Mouse (Mus musculus) stomach, postnatal 0 days (tissue): ENCODE results near the gene Fmn2. TPM values are rescaled to one million over a fixed set of nuclear protein-coding genes. Genes with fewer than 3 reads are reported as not detected.

Experiments used
- ATAC-seq: fragments of 200-750 bp; cut with Nextera tagmentation; 2 replicates; pipeline ENCODE4 v1.8.0; 2017; ENCODE audit not compliant: low FRiP score, low TSS enrichment
- DNase-seq: peaks from one replicate; pipeline ENCODE4 v3.0.0-alpha.2; 2016; ENCODE audit warnings: low spot score
- H3K27ac ChIP-seq: fragments of 300-500 bp; sonication (generic); replicated peaks from 2 replicates; pipeline ENCODE4 v1.5.1; 2014; ENCODE audit warnings: mild to moderate bottlenecking, control low read depth
- H3K27me3 ChIP-seq: fragments of 300-500 bp; sonication (generic); 2 replicates; pipeline ENCODE4 v1.6.1; 2014; ENCODE audit warnings: low read length; ENCODE audit not compliant: control insufficient read depth, insufficient read depth
- H3K36me3 ChIP-seq: fragments of 300-500 bp; sonication (generic); 2 replicates; pipeline ENCODE4 v1.6.1; 2014; ENCODE audit warnings: low read length, mixed read lengths; ENCODE audit not compliant: control insufficient read depth, insufficient read depth
- H3K4me1 ChIP-seq: fragments of 300-500 bp; sonication (generic); replicated peaks from 2 replicates; pipeline ENCODE4 v1.6.1; 2014; ENCODE audit warnings: antibody characterized with exemption; ENCODE audit not compliant: control insufficient read depth, insufficient read depth
- H3K4me2 ChIP-seq: fragments of 300-500 bp; sonication (generic); replicated peaks from 2 replicates; pipeline ENCODE4 v1.6.1; 2014; ENCODE audit warnings: low read depth, mild to moderate bottlenecking, control low read depth, moderate library complexity
- H3K4me3 ChIP-seq: fragments of 300-500 bp; sonication (generic); 2 replicates; pipeline ENCODE4 v1.5.1; 2014; ENCODE audit warnings: low read depth, low read length, control low read depth
- H3K9ac ChIP-seq: fragments of 300-500 bp; sonication (generic); 2 replicates; pipeline ENCODE4 v1.6.1; 2014; ENCODE audit warnings: mild to moderate bottlenecking, low read length, control low read depth, mixed read lengths
- H3K9me3 ChIP-seq: fragments of 300-500 bp; sonication (generic); 2 replicates; pipeline ENCODE4 v1.6.1; 2016; ENCODE audit warnings: low read length; ENCODE audit not compliant: control insufficient read depth
- CTCF ChIP-seq: IDR thresholded peaks from 2 replicates; pipeline ENCODE4 v1.5.1; 2016; ENCODE audit warnings: antibody characterized with exemption, low read depth, mild to moderate bottlenecking, moderate library complexity
- EP300 ChIP-seq: optimal IDR thresholded peaks from 2 replicates; pipeline ENCODE3; 2016; ENCODE audit warnings: antibody characterized with exemption
- WGBS: fragments of 180-500 bp; shearing (Covaris S2); extraction: QIAGEN DNeasy Blood & Tissue Kit; methylation state at CpG from one replicate; pipeline ENCODE4 v1.1.7; 2014; 5-methylcytosine and 5-hydroxymethylcytosine counted together
- polyA plus RNA-seq: library from polyadenylated mRNA; unstranded; fragments of >200 nt; fragmentation: Nextera tagmentation; extraction: Ambion mirVana; gene quantifications from 2 replicates; pipeline ENCODE4 v1.2.1, GENCODE M21; 2015

Fmn2 gene
- polyA plus RNA-seq, 1 experiment from 2014 or later, result 0.67 TPM

GRCm38 (mm10) chr1:174836861-174837260, 335.2 kb downstream of the Fmn2 start:
- Histone ChIP-seq H3K4me2 (no peak overlapping the region), H3K27me3 (no peaks in the 10 kb centered on the region), H3K4me3 (no peak overlapping the region), H3K27ac (no peak overlapping the region), H3K36me3 (no peaks in the 10 kb centered on the region), H3K9me3 (no peaks in the 10 kb centered on the region), H3K4me1 (no peaks in the 10 kb centered on the region), H3K9ac (no peak overlapping the region)
- DNase-seq, result no peak
- no peak for TF ChIP-seq EP300
- no peak for TF ChIP-seq CTCF
- 92% methylated on average over 23 of the region's 23 CpGs for WGBS
- ATAC-seq, result no peak

- ATAC-seq, result no peak
- 85% methylated on average over 6 of the region's 6 CpGs for WGBS
Observed at GRCm38 (mm10) chr1:174844786-174845185, 343.2 kb downstream of the Fmn2 start.

GRCm38 (mm10) chr1:174856188-174856587, 354.6 kb downstream of the Fmn2 start:
- 34% methylated on average over 2 of the region's 2 CpGs for WGBS
- TF ChIP-seq CTCF (no peak), EP300 (no peak)
- Histone ChIP-seq H3K9me3 (no peaks in the 10 kb centered on the region), H3K4me2 (no peak overlapping the region), H3K4me3 (no peak overlapping the region), H3K27me3 (no peaks in the 10 kb centered on the region), H3K9ac (no peak overlapping the region), H3K4me1 (no peaks in the 10 kb centered on the region), H3K27ac (no peak overlapping the region), H3K36me3 (no peaks in the 10 kb centered on the region)
- no peak for DNase-seq
- ATAC-seq, result no peak

More at GRCm38 (mm10) chr1:174844786-174845185, 343.2 kb downstream of the Fmn2 start:
- TF ChIP-seq CTCF (no peak), EP300 (no peak)
- H3K27ac ChIP-seq, result no peak overlapping the region
- H3K9ac ChIP-seq, result no peak overlapping the region
- H3K4me1 ChIP-seq, result no peaks in the 10 kb centered on the region
- no peak overlapping the region for H3K4me2 ChIP-seq
- no peaks in the 10 kb centered on the region for H3K9me3 ChIP-seq
- no peaks in the 10 kb centered on the region for H3K27me3 ChIP-seq
- no peak for DNase-seq
- H3K4me3 ChIP-seq, result no peak overlapping the region
- H3K36me3 ChIP-seq, result no peaks in the 10 kb centered on the region

- TF ChIP-seq EP300, result no peak
- TF ChIP-seq CTCF, result no peak
- DNase-seq, result no peak
- Histone ChIP-seq H3K4me2 (no peak overlapping the region), H3K4me3 (no peak overlapping the region), H3K27me3 (no peaks in the 10 kb centered on the region), H3K27ac (no peak overlapping the region), H3K36me3 (no peaks in the 10 kb centered on the region), H3K9me3 (no peaks in the 10 kb centered on the region), H3K9ac (no peak overlapping the region), H3K4me1 (no peaks in the 10 kb centered on the region)
- ATAC-seq, result no peak
- WGBS, result 69% methylated on average over 10 of the region's 10 CpGs
Observed at GRCm38 (mm10) chr1:174860407-174861118, 358.9 kb downstream of the Fmn2 start.

Other genes starting within 250 kb of the Fmn2 start
- not detected in 2 replicates for gene Olfr419, start 249.8 kb upstream of the Fmn2 start, polyA plus RNA-seq
- not detected in 2 replicates for gene Mptx1, start 171.3 kb upstream of the Fmn2 start, polyA plus RNA-seq
- gene Olfr417, start 136.7 kb upstream of the Fmn2 start, polyA plus RNA-seq, result not detected in 2 replicates
- gene Olfr248, start 110.8 kb upstream of the Fmn2 start, polyA plus RNA-seq, result not detected in 2 replicates
- gene Olfr414, start 77.8 kb upstream of the Fmn2 start, polyA plus RNA-seq, result not detected in 2 replicates
- 0.05 TPM in 1 of 2 replicates, not detected in the other for gene Olfr220, start 59.7 kb upstream of the Fmn2 start, polyA plus RNA-seq